Mouse (Mus musculus) heart, embryonic 14.5 days (tissue): Measurements from ENCODE around the gene Tcf20. TPM values are rescaled to one million over a fixed set of nuclear protein-coding genes. Genes with fewer than 3 reads are reported as not detected.
"Not testable (repeated sequence)": the region's sequence is repeated elsewhere in the genome, so short reads cannot be mapped to it uniquely, and the experiment has no call there.

Experiments used
- ATAC-seq: fragments of 200-750 bp; cut with Nextera tagmentation; 2 replicates; pipeline ENCODE4 v1.8.0; 2017; ENCODE audit warnings: low read depth, moderate TSS enrichment; ENCODE audit not compliant: insufficient number of reproducible peaks, insufficient read depth, low FRiP score
- H3K27ac ChIP-seq, 2 experiments: fragments of 200-500 bp in 1 of 2; fragments of 300-500 bp in 1 of 2; sonication (generic) in 1 of 2; replicated peaks in 1 of 2; 2 replicates each; pipeline ENCODE4 v1.5.1; 2012 to 2014; ENCODE audit warnings: low read depth in 2 of 2, low read length in 2 of 2, control low read depth in 1 of 2, mild to moderate bottlenecking in 1 of 2, mixed read lengths in 1 of 2; ENCODE audit not compliant: control insufficient read depth in 1 of 2, insufficient read depth in 1 of 2
- H3K27me3 ChIP-seq: fragments of 300-500 bp; sonication (generic); 2 replicates; pipeline ENCODE4 v1.6.1; 2014; ENCODE audit warnings: mild to moderate bottlenecking, low read length, control low read depth; ENCODE audit not compliant: control insufficient read depth, insufficient read depth
- H3K36me3 ChIP-seq: fragments of 300-500 bp; sonication (generic); 2 replicates; pipeline ENCODE4 v1.6.1; 2014; ENCODE audit warnings: mild to moderate bottlenecking, control low read depth, low read length, mixed read lengths; ENCODE audit not compliant: control insufficient read depth, insufficient read depth
- H3K4me1 ChIP-seq, 2 experiments: fragments of 200-500 bp in 1 of 2; fragments of 300-500 bp in 1 of 2; sonication (generic) in 1 of 2; 2 replicates each; pipeline ENCODE4 v1.6.1; 2012 to 2014; ENCODE audit warnings: low read length in 2 of 2, control low read depth in 1 of 2, mixed read lengths in 1 of 2; ENCODE audit not compliant: control insufficient read depth in 2 of 2, insufficient read depth in 2 of 2
- H3K4me2 ChIP-seq: fragments of 300-500 bp; sonication (generic); 2 replicates; pipeline ENCODE4 v1.6.1; 2014; ENCODE audit warnings: mild to moderate bottlenecking, low read length
- H3K4me3 ChIP-seq, 2 experiments: fragments of 200-500 bp in 1 of 2; fragments of 300-500 bp in 1 of 2; sonication (generic) in 1 of 2; 2 replicates each; pipeline ENCODE4 v1.5.1; 2012 to 2014; ENCODE audit warnings: low read length in 2 of 2, mild to moderate bottlenecking in 2 of 2, control low read depth in 1 of 2, low read depth in 1 of 2, moderate library complexity in 1 of 2; ENCODE audit not compliant: control insufficient read depth in 1 of 2, insufficient read depth in 1 of 2
- H3K9ac ChIP-seq: fragments of 300-500 bp; sonication (generic); 2 replicates; pipeline ENCODE4 v1.6.1; 2014; ENCODE audit warnings: mild to moderate bottlenecking, low read length
- H3K9me3 ChIP-seq: fragments of 300-500 bp; sonication (generic); 2 replicates; pipeline ENCODE4 v1.6.1; 2016; ENCODE audit warnings: low read length, control low read depth; ENCODE audit not compliant: control insufficient read depth
- WGBS: fragments of 180-500 bp; shearing (Covaris S2); extraction: QIAGEN DNeasy Blood & Tissue Kit; methylation state at CpG from one replicate; pipeline ENCODE4 v1.1.7; 2014; 5-methylcytosine and 5-hydroxymethylcytosine counted together
- polyA plus RNA-seq: library from polyadenylated mRNA; unstranded; fragments of >200 nt; fragmentation: Nextera tagmentation; extraction: Ambion mirVana; gene quantifications from 2 replicates; pipeline ENCODE4 v1.2.1, GENCODE M21; 2014

The Tcf20 gene
- polyA plus RNA-seq, 1 experiment from 2014 or later, result 7.2 TPM

DNA sequence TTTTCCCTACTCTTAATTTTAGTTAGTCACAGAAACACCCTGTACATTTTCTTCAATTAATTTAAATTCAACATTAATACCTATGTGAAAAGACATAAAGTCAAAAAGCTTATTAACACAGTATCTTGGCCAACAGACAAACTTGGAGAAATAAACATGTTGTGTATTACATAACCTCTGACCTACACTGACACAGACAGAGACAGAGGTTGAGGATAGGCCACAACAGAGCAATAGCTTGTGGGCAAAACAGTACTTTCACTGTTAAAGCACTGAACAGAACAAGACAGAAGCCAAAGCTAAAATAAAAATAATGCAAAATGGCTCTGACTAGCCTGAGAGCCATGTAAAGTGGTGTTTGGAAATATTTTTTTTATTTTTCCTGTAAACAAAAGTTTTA lies 97.2 kb downstream of the Tcf20 start:
- Histone ChIP-seq H3K27ac (no peak overlapping the region), H3K9me3 (no peaks in the 10 kb centered on the region), H3K36me3 (no peaks in the 10 kb centered on the region), H3K9ac (no peak overlapping the region), H3K4me2 (no peak overlapping the region), H3K27me3 (no peaks in the 10 kb centered on the region), H3K4me3 (no peak overlapping the region), H3K4me1 (peaks cover 3 to 6% of the 10 kb centered on the region in 2 experiments; a peak in 3 of 4 replicates)
- ATAC-seq, result no peak

DNA sequence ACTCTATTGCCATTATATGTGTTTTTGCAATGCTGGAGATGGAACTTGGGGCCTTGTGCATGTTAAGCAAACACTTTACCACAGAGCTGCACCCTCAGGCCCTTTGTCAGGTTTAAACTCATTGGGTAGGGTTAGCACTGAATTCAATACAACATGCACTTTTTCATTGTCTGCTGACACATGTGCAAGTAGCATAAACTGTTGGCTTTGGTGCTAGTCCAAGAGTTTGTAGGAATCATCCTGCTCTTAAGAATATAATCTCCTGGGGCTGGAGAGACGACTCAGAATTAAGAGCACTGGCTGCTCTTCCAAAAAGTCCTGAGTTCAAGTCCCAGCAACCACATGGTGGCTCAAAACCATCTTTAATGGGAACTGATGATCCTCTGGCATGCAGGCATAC lies 98.2 kb downstream of the Tcf20 start:
- WGBS, result 44% methylated on average over 1 of the region's 1 CpGs
- ATAC-seq, result no peak

DNA sequence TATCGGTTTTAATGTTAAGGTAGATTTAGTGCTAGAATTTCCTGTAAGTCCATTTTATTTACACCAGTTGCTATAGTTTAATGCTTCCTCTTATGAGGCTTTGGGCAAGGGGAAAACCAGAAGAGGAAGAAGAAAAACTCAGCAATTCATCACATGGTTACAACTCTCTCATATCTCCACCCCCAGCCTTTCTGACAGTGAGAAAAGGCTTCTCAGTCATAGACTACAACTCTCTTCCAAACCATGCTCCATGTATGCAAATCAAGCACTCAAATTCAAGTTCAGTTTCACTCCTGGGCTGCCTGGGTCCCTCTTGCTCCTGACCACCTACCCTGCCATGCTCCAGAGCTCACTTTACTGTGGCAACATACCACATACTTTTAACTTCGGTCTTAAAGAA lies 99.2 kb downstream of the Tcf20 start:
- no peak overlapping the region for H3K4me2 ChIP-seq
- no peak overlapping the region for H3K4me3 ChIP-seq
- 86% methylated on average over 2 of the region's 2 CpGs for WGBS
- H3K27me3 ChIP-seq, result no peaks in the 10 kb centered on the region
- no peaks in the 10 kb centered on the region for H3K36me3 ChIP-seq
- no peak overlapping the region for H3K27ac ChIP-seq
- no peak for ATAC-seq
- peaks cover 3 to 7% of the 10 kb centered on the region in 2 experiments; a peak in 3 of 4 replicates for H3K4me1 ChIP-seq
- no peak overlapping the region for H3K9ac ChIP-seq
- no peaks in the 10 kb centered on the region for H3K9me3 ChIP-seq

More for the DNA sequence above, 98.2 kb downstream of the Tcf20 start:
- no peak overlapping the region for H3K9ac ChIP-seq
- peaks cover 3 to 10% of the 10 kb centered on the region in 2 experiments for H3K4me1 ChIP-seq
- H3K4me3 ChIP-seq, result no peak overlapping the region
- no peaks in the 10 kb centered on the region for H3K27me3 ChIP-seq
- H3K9me3 ChIP-seq, result no peaks in the 10 kb centered on the region
- H3K27ac ChIP-seq, result no peak overlapping the region
- no peaks in the 10 kb centered on the region for H3K36me3 ChIP-seq
- H3K4me2 ChIP-seq, result no peak overlapping the region

DNA sequence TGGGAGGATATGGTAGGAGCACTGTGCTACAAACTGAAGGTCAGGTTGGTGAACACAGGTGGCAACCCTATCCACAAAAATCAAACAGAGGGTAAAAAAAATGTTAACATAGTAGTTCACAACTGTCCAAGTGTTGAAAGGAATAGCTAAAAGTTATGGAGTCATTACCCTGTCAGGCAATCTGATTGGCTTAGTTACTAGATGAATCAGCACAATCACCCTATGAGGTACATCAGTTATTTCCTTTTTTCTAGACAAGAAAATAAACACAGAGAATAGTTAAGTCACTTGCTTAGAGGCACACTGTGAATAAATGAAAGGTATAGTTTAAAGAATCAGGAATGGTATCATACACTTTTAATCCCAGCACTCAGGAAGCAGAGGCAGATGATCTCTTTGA lies 110.4 kb downstream of the Tcf20 start:
- Histone ChIP-seq H3K27me3 (no peaks in the 10 kb centered on the region), H3K9ac (no peak overlapping the region), H3K4me1 (peaks cover 0 to 21% of the 10 kb centered on the region in 2 experiments; a peak in 2 of 4 replicates), H3K4me2 (no peak overlapping the region), H3K4me3 (no peak overlapping the region), H3K27ac (no peak overlapping the region), H3K36me3 (no peaks in the 10 kb centered on the region), H3K9me3 (no peaks in the 10 kb centered on the region)
- ATAC-seq, result no peak

DNA sequence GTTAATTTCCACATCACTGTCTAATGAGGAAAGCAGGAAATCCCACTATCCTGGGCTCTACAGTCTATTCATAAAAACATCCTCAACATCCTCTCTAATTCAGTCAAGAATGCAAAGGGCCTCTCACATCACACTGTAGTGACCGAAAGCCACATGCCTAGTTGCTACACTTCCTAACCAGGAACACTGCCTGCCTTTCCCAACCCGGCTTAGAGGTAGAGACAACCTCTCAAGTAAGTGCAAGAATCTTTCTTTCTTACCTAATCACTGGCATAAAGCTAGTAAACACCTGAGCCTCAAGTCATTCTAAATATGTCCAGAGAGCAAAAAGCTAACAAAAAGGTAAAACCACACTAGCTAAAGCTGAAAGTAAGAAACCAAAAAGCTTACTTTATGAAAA lies 110.8 kb downstream of the Tcf20 start:
- 54% methylated on average over 2 of the region's 2 CpGs for WGBS

DNA sequence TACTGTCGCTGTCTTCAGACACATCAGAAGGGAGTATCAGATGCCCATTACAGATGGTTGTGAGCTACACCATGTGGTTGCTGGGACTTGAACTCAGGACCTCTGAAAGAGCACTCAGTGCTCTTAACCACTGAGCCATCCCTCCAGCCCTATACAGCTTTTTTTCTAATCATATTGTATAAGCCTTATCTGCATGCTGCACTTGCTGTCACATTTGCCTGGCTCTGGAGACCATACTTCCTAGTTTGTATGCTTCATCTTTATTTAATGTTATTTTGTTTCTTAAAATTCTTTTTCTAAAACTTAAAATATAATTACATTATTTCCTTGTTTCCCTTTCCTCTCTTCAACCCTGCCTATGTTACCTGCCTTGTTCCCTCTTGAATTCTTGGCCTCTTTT lies 115.6 kb downstream of the Tcf20 start:
- WGBS, result 100% methylated on average over 1 of the region's 1 CpGs
- Histone ChIP-seq H3K9me3 (no peaks in the 10 kb centered on the region), H3K4me2 (no peak overlapping the region), H3K4me1 (peaks cover 0 to 16% of the 10 kb centered on the region in 2 experiments; a peak in 2 of 4 replicates), H3K9ac (no peak overlapping the region), H3K4me3 (no peak overlapping the region), H3K27ac (no peak overlapping the region), H3K36me3 (no peaks in the 10 kb centered on the region), H3K27me3 (no peaks in the 10 kb centered on the region)
- ATAC-seq, result no peak

More for the DNA sequence above, 110.8 kb downstream of the Tcf20 start:
- Histone ChIP-seq H3K4me1 (peaks cover 0 to 17% of the 10 kb centered on the region in 2 experiments; a peak in 2 of 4 replicates), H3K27me3 (no peaks in the 10 kb centered on the region), H3K36me3 (no peaks in the 10 kb centered on the region), H3K4me3 (no peak overlapping the region), H3K27ac (no peak overlapping the region), H3K9ac (no peak overlapping the region), H3K4me2 (no peak overlapping the region), H3K9me3 (no peaks in the 10 kb centered on the region)
- no peak for ATAC-seq

DNA sequence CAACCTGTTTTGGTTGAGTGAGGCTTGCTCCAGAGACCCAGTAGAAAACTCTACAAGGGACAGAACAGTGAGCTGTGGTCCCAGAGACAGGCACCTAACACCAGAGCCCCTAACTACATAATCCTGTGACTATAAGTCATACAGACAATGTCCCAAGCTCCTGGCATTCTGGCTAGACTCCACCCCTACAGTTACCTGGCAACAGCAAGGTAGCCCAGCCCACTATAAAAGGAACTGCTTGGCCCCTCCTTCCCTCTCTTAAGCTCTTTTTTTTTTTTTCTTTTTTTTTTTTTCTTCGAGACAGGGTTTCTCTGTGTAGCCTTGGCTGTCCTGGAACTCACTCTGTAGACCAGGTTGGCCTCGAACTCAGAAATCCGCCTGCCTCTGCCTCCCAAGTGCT lies 121.4 kb downstream of the Tcf20 start:
- not testable (repeated sequence) for ATAC-seq, H3K4me1 ChIP-seq, H3K4me2 ChIP-seq, H3K27ac ChIP-seq, H3K4me3 ChIP-seq, H3K36me3 ChIP-seq, H3K9me3 ChIP-seq, H3K27me3 ChIP-seq, H3K9ac ChIP-seq
- WGBS, result 90% methylated on average over 2 of the region's 3 CpGs

DNA sequence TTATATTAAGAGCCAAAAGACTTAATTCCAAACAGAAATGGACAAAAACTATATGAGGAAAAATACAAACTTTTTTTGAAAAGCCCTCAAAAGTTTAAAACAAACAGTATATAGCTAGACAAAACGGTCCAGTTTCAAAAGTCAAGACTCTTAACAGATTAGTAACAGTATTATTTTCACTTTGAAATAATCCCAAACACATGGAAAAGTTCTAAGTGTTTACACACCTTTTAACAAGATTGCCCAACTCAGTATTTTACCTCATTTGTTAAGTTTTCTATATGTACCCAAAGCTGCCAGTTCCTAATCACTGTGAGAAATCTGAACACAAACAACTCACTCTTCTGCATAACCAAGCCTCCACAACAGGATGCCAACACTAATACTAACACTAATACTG lies 124.0 kb downstream of the Tcf20 start:
- Histone ChIP-seq H3K9ac (no peak overlapping the region), H3K9me3 (0 out of 2 replicates have a peak, but pooled peaks cover 6% of the 10 kb centered on the region), H3K4me3 (no peak overlapping the region), H3K36me3 (no peaks in the 10 kb centered on the region), H3K27me3 (no peaks in the 10 kb centered on the region), H3K4me1 (peaks cover 0 to 3% of the 10 kb centered on the region in 2 experiments; a peak in 1 of 4 replicates), H3K27ac (no peak overlapping the region), H3K4me2 (no peak overlapping the region)
- WGBS, result 88% methylated on average over 1 of the region's 1 CpGs
- ATAC-seq, result no peak
